Mouse (Mus musculus) mouse trophoblast stem cell (cell line): Measurements from ENCODE around the gene Fgfrl1.
"Not testable (repeated sequence)": the region's sequence is repeated elsewhere in the genome, so short reads cannot be mapped to it uniquely, and the experiment has no call there.

ENCODE experiments used
- in situ Hi-C, 2 experiments: fragments of 300-500 bp; cut with MseI, MboI; formaldehyde crosslinking; loops; 2 replicates in 1 of 2; 3 replicates in 1 of 2; pipeline ENCODE4 v1.15.1; 2025

The Fgfrl1 gene

GRCm38 (mm10) chr5:108751258-108751657 is 59.1 kb downstream of the Fgfrl1 start:
- in situ Hi-C loops, result not testable (repeated sequence)
